Mouse (Mus musculus): ENCODE measurements around the gene Irgc1.
"Not testable (repeated sequence)": the region's sequence is repeated elsewhere in the genome, so short reads cannot be mapped to it uniquely, and the experiment has no call there.

The Irgc1 gene

GRCm38 (mm10) chr7:24435305-24435704, 16.8 kb downstream of the Irgc1 start:
- no peak for DNase-seq (ENCODE audit: low spot score)

GRCm38 (mm10) chr7:24431713-24432112, 20.4 kb downstream of the Irgc1 start:
- no peak for DNase-seq (ENCODE audit: low spot score)

- no peak for DNase-seq (ENCODE audit: low spot score)
These were observed 21.3 kb downstream of the Irgc1 start for GRCm38 (mm10) chr7:24430551-24431345.

GRCm38 (mm10) chr7:24429413-24430112, 22.5 kb downstream of the Irgc1 start:
- no peak for DNase-seq (ENCODE audit: low spot score)

GRCm38 (mm10) chr7:24428725-24429124, 23.4 kb downstream of the Irgc1 start:
- DNase-seq (ENCODE audit: low spot score): no peak

GRCm38 (mm10) chr7:24427168-24427567, 24.9 kb downstream of the Irgc1 start:
- DNase-seq (ENCODE audit: low spot score): no peak

GRCm38 (mm10) chr7:24425919-24426318, 26.2 kb downstream of the Irgc1 start:
- no peak for DNase-seq (ENCODE audit: low spot score)

GRCm38 (mm10) chr7:24423956-24424732, 28.0 kb downstream of the Irgc1 start:
- no peak for DNase-seq (ENCODE audit: low spot score)

- no peak for DNase-seq (ENCODE audit: low spot score)
These were observed 28.9 kb downstream of the Irgc1 start for GRCm38 (mm10) chr7:24423107-24423763.

GRCm38 (mm10) chr7:24422251-24422650, 29.8 kb downstream of the Irgc1 start:
- DNase-seq (ENCODE audit: low spot score): no peak

- no peak for DNase-seq (ENCODE audit: low spot score)
These were observed 30.4 kb downstream of the Irgc1 start for GRCm38 (mm10) chr7:24421648-24422047.

- DNase-seq (ENCODE audit: low spot score): no peak
These were observed 32.5 kb downstream of the Irgc1 start for GRCm38 (mm10) chr7:24419579-24419978.

- DNase-seq (ENCODE audit: low spot score): no peak
These were observed 36.8 kb downstream of the Irgc1 start for GRCm38 (mm10) chr7:24415261-24415660.

GRCm38 (mm10) chr7:24413630-24414029, 38.5 kb downstream of the Irgc1 start:
- no peak for DNase-seq (ENCODE audit: low spot score)

- no peak for DNase-seq (ENCODE audit: low spot score)
These were observed 41.3 kb downstream of the Irgc1 start for GRCm38 (mm10) chr7:24410831-24411230.

- DNase-seq (ENCODE audit: low spot score): no peak
These were observed 42.0 kb downstream of the Irgc1 start for GRCm38 (mm10) chr7:24410123-24410522.

GRCm38 (mm10) chr7:24408186-24408585, 43.9 kb downstream of the Irgc1 start:
- DNase-seq (ENCODE audit: low spot score): no peak

- peak; percentile 82 for DNase-seq (ENCODE audit: low spot score)
These were observed 45.4 kb downstream of the Irgc1 start for GRCm38 (mm10) chr7:24406528-24407344.

- DNase-seq (ENCODE audit: low spot score): no peak
These were observed 46.4 kb downstream of the Irgc1 start for GRCm38 (mm10) chr7:24405649-24406048.

- no peak for DNase-seq (ENCODE audit: low spot score)
These were observed 49.2 kb downstream of the Irgc1 start for GRCm38 (mm10) chr7:24402851-24403250.

GRCm38 (mm10) chr7:24400489-24400888, 51.6 kb downstream of the Irgc1 start:
- DNase-seq (ENCODE audit: low spot score): not testable (repeated sequence)

All from testis, postnatal 10 days (tissue).